Mouse (Mus musculus): ENCODE measurements around the gene Ccl8. TPM values are rescaled to one million over a fixed set of nuclear protein-coding genes. Genes with fewer than 3 reads are reported as not detected.

Ccl8 gene
- polyA plus RNA-seq (2015; fragmentation: Nextera tagmentation; extraction: Ambion mirVana), result 32.6 and 35.4 TPM in 2 replicates

DNA sequence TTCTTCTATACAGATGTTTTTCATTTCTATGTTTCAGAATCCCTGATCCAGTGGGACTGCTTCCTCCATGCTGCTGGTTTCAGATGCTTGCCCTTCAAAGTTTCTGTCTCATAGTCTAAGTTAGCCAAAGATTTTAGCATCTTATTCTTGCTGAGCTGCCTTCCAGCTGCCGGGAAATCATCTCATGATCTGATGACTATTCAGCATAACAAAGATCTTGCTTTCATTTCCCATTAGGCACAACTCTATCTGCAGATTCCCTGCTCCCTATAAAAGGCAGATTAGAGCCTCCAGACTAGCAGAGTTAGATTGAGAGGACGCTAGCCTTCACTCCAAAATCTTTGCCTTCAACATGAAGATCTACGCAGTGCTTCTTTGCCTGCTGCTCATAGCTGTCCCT is at the start of gene Ccl8:
Ccl8 (plus strand) TSS at position 301 of the 400 bp plus-strand sequence.
- DNase-seq (ENCODE audit: low spot score), result no peak

DNA sequence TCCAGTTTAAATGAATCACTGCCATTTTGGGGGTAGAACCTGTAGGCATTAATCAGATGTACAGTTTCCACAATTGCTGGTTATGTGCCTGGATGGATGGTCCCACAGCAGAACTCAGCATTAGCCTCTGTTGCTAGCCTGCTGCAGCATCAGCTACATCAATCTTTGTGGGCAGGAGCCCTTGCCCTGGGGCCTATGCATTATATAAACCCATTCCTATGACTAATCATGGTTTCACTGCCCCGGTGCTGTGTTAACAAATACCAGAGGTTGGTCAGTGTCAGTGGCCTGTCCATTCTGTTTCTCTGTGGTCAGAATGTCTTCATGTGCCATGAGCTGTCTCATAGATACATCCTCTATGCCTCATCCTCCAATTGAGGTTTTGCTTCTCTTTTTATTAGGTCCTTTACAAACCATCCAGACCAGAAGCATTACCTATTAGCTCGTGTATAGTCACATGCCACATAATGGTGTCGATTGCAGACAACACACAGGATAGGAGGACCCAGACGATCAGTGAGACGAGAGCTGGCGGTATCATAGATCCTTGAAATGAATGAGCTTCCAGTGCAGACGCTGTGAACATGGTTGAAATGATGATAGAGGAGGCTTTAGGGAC is 47.9 kb upstream of the Ccl8 start:
- no peak for DNase-seq (ENCODE audit: low spot score)

DNA sequence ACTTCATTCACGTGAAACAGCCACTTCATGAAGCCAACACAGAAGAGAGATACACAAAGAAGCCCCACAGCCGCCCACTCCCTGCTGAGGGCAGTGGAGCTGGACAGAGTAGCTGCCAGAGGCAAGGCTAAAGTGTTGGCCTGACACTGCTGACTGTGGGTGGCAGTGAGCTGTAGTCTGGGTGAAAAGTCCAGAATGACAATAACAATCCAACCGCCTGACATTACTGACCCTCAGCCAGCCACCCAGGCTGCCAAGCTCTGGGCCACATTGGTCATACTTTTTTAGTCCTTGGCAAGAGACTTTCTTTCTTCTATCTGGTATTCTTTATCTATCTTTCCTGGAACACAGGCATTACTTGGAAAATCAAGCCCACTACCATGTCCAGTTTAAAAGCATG is 43.9 kb upstream of the Ccl8 start:
- DNase-seq (ENCODE audit: low spot score), result no peak

DNA sequence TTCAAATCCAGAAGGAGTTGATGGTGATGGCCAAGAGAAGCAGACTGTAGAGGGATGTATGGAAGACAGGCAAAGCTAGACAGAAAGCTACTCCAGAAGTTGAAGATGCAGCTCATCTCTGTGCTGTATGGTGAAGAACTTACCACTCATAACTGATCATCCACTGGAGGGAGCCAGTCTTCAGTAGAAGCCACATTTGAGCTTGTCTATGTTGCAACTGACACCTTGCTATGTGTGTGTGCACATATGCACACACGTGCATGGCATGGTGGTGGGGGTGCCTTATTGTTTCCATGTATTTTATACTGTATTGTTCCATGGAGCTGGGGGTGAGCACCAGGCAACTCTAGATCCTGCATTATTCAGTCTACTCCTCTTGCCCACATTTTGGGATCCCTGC is 42.6 kb upstream of the Ccl8 start:
- DNase-seq (ENCODE audit: low spot score), result no peak

DNA sequence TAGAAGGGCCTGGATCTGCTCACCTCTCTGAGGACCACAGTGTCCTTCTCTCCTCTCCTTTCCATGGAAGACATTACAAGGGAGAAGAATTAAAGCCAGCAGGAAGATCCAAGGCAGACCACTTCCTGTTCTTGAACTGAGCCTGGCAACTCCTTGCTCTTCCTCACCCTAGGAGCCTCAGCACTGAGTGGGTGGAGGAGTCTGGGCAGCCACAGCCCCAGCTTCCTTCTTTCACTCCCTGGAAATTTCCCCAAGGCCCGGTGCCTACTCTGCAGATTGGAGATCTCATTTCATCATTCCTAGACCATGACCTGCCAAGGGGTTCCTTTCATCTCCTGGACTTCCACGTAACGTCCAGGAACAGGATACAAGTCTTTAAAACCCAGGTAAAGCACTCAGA is 42.0 kb upstream of the Ccl8 start:
- no peak for DNase-seq (ENCODE audit: low spot score)

DNA sequence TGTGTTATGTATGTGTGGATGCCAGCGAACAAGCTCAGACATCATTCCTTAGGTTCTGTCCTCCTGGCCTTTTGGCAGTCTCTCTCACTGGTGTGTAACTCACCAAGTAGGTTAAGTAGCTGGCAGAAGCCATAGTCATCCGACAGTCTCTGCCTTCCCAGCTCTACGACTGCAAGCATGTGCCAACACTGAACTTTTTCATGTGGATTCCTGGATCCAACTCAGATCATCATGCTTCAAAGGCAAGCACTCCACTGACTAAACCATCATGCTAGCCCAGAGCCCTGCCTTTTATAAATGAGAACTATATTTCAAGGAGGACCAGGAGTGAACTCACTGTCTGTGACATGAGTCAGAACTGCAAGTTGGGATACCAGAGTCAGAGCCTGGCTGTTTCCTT is 41.3 kb upstream of the Ccl8 start:
- DNase-seq (ENCODE audit: low spot score), result no peak

DNA sequence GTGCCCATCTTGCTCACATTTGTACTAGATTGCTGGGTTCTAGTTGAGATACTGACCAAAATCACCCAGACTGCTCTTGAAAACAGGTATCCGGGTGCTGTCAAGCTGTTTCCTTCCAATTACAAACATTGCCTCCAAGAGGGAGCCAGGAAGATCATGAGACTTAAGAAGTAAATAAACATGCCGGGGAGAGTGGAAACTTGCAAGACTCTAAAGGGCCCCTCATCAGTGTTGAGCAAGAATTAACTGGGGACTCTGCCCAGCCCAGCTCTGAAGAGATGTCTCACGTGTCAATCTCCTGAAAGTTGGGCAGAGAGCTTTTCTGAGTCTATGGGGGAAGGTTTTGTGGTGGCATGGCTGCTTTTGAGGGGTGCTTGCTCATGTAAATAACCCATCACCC is 38.0 kb upstream of the Ccl8 start:
- no peak for DNase-seq (ENCODE audit: low spot score)

DNA sequence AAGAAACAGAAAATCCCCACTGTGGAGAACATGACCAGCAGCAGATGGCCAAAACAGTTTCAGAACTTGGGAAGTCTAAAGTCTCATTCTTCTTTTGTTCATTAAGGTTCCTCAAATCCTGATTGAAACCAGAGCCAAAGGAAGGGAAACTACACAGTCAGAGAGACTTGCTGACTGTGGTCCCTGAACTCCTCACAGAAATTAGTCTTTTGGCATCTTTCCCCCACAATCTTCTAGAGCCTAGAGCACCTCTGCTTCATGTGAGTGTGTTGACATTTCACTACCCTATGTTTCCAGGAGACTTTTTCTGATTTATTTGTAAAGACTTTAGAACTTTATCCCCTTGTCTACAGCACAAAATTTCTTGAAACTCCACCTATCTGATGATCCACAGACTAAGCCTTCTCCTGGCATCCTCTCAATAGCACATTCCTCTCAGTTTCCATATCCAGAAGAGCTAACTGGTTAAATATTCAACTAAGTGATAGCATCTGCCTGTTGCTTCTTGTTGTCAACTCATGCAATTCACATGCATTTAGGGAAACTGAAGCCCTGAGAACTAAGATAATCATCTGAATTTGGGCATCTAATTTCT is 36.8 kb upstream of the Ccl8 start:
- no peak for DNase-seq (ENCODE audit: low spot score)

DNA sequence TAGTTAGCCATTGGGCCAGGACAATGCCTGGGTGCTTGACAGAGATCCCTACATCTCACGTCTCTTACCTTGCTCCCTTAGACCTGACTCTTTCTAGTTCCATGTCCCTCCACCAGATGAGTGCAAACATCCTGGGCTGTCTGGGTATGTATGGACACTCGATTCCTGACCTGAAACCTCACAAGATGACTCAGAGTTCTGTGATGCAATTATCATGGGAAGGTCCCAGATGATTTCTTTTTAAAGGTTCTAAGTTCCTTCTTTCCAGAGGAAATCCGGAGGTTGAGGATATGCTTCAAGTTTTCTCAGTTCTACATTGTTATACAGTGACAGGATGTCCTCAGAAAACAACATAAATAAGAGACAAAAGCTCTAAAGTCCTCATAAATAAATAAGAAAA is 34.1 kb upstream of the Ccl8 start:
- no peak for DNase-seq (ENCODE audit: low spot score)

DNA sequence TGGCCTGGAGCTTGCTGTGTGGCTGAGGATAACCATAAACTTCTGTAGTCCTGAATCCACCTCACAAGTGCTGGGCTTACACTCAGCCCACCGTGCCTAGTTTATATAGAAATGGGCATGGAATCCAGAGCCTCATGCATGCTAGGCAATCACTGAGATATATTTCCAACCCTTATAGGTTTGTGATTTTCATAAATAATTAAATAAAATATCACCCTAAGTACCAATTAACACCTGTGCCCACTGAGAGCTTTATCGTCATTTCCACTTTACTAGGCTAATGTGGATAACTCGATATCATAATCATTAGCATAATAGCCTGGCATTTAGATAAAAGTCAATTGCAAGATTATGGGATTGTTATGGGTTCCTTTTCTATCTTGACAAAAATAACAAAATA is 30.6 kb upstream of the Ccl8 start:
- no peak for DNase-seq (ENCODE audit: low spot score)

DNA sequence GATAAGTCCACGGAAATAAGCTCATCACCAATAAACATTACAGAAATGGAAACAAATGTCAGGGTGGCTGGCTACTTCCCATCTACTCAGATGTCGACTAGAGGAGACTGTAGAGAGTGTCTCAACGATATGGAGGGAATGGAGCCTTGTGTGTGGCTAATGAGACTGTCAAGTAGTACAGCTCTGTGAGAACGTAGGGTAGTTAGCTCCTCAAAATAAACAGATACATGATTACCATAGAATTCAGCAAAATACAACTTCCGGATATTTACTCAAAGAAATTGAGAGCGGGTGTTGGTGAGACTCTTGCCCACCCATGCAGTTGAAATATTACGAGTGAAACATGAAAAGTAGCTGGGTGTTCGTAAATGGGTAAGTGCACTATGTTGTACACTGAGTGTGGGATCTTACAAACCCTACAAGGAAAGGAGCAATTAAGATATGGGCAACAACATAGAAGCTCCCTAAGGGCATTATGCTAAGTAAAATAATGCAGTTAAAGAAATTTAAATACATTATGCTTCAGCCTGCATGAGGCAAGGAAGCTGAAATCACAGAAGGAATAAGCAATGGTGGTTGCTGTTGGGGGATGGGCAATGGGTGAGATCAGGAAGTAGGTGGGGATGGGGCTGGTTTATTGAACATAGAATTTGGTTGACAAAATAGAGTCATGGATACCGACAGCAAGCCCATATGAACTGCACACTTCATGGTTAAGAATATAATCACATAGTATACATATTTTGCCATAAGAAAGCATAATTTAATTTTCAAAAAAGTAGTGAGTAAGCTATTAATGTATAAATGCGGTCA is 15.3 kb upstream of the Ccl8 start:
- no peak for DNase-seq (ENCODE audit: low spot score)

DNA sequence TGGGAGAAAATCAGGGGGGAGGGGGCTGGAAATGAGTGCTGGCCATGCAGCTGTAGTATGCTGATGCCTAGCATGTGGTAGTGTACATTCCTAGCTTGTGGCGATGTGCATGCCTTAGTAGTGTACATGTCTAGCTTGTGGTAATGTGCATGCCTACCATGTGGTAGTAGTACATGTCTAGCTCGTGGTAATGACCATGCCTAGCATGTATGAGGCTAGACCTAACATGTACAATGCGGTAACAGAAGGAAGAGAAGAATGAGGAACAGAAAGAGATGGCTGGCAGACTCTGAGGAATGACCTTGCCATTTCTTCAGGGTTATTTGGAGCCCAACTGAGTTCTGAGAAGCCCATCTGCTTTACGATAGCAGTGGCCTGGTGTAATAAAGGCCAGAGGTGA is 13.9 kb upstream of the Ccl8 start:
- no peak for DNase-seq (ENCODE audit: low spot score)

DNA sequence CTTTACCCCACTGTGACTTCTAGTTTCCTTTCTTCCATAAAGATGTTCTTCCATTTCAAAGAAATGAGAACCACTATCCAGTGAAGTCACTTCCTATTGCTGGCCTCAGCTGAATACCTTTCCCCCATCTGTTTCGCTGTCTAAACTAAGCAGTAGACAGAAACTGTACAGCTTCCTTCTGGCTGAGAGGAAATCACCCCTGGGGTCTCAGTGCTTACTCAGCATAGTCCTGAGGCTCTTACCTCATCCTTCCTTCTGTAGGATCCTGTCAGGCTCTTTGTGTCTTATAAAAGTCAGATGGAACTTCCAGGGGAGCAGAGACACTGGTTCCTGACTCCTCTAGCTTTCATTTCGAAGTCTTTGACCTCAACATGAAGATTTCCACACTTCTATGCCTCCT is 13.5 kb upstream of the Ccl8 start, which contains the start of gene Ccl12:
Ccl12 (plus strand) TSS at position 317 of the 400 bp plus-strand sequence.
- no peak for DNase-seq (ENCODE audit: low spot score)

DNA sequence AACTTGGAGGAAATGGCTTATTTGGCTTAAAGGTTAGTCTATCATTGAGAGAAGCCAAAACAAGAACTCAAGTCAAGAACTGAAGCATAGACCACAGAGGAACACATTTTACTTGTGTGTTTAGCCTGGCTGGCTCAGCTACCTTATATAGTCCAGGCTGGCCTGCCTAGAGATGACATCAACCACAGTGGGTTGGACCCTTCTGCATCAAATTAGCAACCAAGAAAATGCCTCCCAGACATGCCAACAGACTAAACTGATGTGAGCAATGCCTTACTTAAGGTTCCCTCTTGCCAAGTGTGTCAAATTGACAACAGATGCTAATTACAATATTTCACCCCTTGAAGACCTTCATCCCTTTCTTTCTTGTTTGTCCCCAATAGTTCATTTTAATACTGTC is 5.4 kb upstream of the Ccl8 start:
- no peak for DNase-seq (ENCODE audit: low spot score)

DNA sequence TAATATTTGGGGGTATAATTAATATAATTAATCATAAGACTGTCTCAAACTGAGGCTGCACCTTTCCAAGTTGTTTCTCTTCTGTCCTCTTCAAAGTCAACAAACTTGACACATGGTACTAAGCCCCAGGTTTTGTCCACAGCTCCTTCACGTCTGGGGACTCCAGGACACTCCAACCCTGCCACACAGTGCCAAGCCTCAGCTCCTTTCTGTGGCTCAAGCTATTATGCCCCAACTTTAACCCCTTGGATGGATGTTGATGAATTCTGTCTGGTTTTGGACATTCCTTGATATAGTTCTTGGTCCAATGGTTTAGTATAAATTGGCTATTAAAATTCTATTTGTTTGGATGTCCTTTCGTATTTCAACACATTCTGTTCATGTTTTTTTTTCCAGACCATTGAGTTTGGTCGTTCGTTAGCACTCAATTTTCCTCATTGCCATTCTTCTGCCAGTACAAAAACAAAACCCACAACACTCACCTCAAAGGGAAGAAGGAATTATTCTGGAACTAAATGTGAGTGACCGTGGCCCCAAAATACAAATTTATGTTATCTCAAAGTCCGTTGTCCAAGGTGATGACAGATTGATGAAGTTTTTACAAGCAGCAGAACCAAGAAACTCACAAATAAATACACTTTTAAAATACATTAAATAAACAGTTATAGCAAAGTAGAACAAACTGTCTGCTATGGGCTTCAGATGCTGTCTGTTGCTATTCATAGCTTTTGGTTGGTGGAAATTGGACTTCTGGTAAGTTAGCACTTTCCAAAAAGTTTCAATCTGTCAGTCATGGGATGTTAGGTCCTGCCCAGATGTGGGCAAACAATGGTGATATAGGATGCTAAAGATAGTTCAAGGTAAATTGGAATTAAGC is 4.4 kb upstream of the Ccl8 start:
- DNase-seq (ENCODE audit: low spot score), result no peak

DNA sequence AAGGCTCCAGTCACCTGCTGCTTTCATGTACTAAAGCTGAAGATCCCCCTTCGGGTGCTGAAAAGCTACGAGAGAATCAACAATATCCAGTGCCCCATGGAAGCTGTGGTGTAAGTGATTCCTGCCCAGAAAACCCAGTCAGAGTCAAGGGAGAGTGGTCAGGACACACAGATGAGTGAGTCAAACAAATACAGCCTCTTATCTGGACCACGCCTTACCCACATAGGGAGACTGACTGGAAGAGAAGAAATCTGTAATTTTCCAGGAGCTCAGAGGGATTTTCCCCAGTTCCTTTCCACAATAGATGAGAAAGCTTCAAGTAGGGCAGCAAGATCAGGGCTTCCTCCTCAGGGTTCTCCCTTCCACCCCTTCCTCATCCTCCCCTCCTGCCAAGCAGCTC is 1.1 kb downstream of the Ccl8 start:
- no peak for DNase-seq (ENCODE audit: low spot score)

DNA sequence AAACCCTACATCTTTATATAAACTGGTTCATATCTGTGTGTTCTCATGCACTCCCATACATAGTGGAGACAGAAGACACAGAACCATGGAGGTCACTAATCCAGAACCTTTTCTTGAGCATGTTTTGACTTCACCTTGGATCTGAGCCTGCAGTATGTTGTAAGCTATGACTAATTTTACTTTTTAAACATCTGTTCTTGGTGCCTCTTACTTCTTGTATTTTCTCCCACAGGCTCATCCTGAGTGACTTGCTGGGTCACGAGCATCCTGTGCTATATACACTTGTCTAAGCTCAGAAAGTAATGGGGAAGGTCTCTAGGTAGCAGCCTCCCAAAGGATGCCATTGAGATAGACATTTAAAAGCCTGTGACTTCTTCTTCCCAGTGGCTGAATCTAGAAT is 18.0 kb downstream of the Ccl8 start:
- DNase-seq (ENCODE audit: low spot score), result no peak

DNA sequence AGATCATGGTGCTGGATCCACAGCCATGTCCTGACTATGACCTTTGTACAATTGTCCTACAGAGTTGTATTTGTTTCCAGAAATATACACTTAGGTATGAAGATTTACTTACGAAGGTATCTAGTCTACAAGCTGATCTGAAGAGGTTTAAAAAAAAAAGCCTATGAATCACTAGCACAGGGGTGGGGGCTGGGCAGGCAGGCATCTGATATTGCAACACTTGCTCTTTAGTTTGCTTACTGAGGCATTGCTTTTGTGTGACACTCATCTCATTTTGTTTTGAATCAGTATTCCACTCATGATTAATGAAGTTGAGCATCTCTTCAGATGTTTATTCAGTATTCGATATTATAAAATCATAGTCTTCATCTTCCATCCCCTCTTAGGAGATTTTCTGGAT is 21.2 kb downstream of the Ccl8 start:
- no peak for DNase-seq (ENCODE audit: low spot score)

DNA sequence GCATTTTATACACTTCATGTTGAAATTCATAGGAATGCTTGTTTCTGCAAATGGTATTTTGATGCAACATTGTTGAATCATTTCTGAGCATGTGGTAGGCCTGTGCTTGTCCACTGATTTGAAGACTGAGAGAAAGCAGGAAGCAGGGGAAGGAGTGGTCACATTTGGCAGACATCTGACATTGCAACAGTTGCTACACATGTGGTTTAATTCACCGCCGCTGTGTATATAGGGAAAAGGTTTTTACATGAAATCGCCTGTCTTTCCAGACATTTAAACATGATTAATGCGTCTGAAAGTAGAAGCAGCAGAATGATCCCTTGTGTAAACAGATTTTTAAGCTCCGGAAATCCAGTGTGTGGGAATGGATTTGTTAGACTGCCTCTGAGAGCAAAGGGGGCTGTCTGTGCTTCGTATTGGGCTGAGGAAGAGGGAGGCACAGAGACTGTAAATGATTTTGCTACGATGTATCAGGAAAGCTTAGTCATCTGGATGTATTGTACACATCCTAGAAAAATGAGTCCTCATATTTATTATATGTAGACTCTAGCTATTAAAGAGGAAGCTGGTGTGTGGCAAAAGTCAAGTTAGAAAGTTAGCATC is 24.6 kb downstream of the Ccl8 start:
- DNase-seq (ENCODE audit: low spot score), result no peak

DNA sequence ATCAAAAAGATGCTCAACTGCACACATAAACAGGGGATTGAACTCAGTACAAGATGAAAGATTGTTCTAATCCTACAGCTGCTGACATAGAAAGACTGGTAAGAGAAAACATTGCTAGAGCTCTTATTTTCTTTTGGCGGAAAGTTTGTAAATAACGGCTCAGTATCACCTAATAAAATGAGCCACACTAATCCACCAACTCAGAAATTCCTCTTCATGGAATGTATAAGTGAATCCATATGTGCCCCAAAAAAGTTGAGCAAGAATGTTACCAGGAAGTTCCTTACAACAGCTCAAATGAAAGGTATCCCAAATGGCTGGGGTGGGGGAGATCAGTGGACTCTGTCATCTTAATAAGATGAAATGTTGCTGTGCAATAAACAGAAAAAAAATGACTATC is 44.1 kb downstream of the Ccl8 start:
- no peak for DNase-seq (ENCODE audit: low spot score)

DNA sequence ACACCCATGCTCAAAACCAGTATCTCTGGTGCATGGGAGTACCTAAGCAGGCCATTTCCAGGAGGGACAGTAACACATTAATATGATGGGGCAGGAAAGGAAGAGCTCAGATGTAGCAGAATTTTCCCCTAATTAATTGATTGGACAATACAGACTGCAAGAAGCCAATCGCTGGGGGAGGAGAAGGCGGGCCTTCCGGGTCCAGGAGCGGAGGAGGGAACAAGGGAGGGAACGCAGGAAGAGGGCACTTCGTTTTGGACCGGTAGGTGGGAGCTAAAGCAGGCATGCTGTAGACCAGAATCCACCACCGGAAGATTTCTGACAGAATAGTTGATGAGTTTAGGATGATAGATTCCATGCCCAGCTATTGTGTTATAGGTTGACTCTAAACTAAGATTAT is 48.3 kb downstream of the Ccl8 start:
- no peak for DNase-seq (ENCODE audit: low spot score)

All from thymus, postnatal 0 days (tissue).